Mouse (Mus musculus) olfactory bulb, adult 2 months (tissue): ENCODE measurements around the gene Anks1b. TPM values are rescaled to one million over a fixed set of nuclear protein-coding genes. Genes with fewer than 3 reads are reported as not detected.
A peak's percentile ranks its signal among the peaks of the same experiment; 100 is the strongest.

ENCODE experiments used
- H3K27ac ChIP-seq: fragments of 200-500 bp; 2 replicates; pipeline ENCODE4 v1.5.1; 2012; ENCODE audit warnings: low read depth, low read length; ENCODE audit not compliant: insufficient read depth
- H3K4me1 ChIP-seq: fragments of 200-500 bp; 2 replicates; pipeline ENCODE4 v1.6.1; 2012; ENCODE audit warnings: low read length; ENCODE audit not compliant: control insufficient read depth, insufficient read depth
- H3K4me3 ChIP-seq: fragments of 200-500 bp; 2 replicates; pipeline ENCODE4 v1.5.1; 2012; ENCODE audit warnings: mild to moderate bottlenecking, low read depth, low read length, moderate library complexity; ENCODE audit not compliant: insufficient read depth
- CTCF ChIP-seq: fragments of 200-500 bp; IDR thresholded peaks from 2 replicates; pipeline ENCODE4 v1.5.1; 2012; ENCODE audit warnings: low read depth, mild to moderate bottlenecking, low read length, moderate library complexity; ENCODE audit not compliant: insufficient read depth
- POLR2A ChIP-seq: fragments of 200-500 bp; IDR thresholded peaks from 2 replicates; pipeline ENCODE4 v1.6.1; 2012; ENCODE audit warnings: mild to moderate bottlenecking, low read depth, low read length, moderate library complexity; ENCODE audit not compliant: insufficient read depth
- WGBS: fragments of 180-500 bp; shearing (Covaris S2); methylation state at CpG from one replicate; pipeline ENCODE4 v1.1.7; 2018; 5-methylcytosine and 5-hydroxymethylcytosine counted together
- polyA plus RNA-seq: library from polyadenylated mRNA; stranded (reverse); fragments of >200 nt; gene quantifications from 2 replicates; pipeline ENCODE4 v1.2.4, GENCODE M21; 2012; ENCODE audit warnings: low replicate concordance; ENCODE audit not compliant: missing spikeins, insufficient read depth, insufficient read length

Gene Anks1b
- polyA plus RNA-seq, 1 experiment = not detected

- H3K27ac ChIP-seq = peak overlapping the region; percentile 5; the same call in 1 of the 2 replicates
- no peak overlapping the region for H3K4me3 ChIP-seq
- 26% methylated on average over 5 of the region's 5 CpGs for WGBS
- TF ChIP-seq CTCF = no peak
- no peak for TF ChIP-seq POLR2A
- peaks cover 7% of the 10 kb centered on the region; the same call in 1 of the 2 replicates for H3K4me1 ChIP-seq
Measured at GRCm38 (mm10) chr10:90834306-90834705, 961.0 kb downstream of the Anks1b start.

DNA sequence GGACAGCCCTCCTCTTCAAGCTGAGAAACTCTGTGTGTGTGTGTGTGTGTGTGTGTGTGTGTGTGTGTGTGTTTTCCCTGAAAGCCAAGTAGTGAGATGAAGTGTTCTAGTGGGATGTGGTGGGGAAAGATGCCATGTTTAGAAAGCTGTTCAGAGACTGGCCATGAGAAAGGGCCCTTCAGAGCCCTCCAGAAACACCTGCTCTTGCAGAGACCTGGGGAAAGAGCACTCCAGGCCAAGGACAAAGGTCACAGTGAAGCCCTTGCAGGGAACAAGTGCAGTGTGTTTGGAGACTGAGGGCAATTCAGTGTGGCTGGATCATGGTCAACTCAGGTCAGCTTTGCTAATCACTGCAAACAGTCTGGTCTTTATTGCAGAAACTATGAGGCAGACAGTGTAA lies 961.9 kb downstream of the Anks1b start:
- TF ChIP-seq POLR2A (no peak), CTCF (no peak)
- Histone ChIP-seq H3K4me1 (peaks cover 7% of the 10 kb centered on the region; the same call in 1 of the 2 replicates), H3K4me3 (no peak overlapping the region), H3K27ac (no peak overlapping the region)

- no peak for TF ChIP-seq CTCF
- TF ChIP-seq POLR2A = no peak
- WGBS = 87% methylated on average over 9 of the region's 9 CpGs
- Histone ChIP-seq H3K4me1 (peaks cover 8% of the 10 kb centered on the region), H3K27ac (no peak overlapping the region), H3K4me3 (no peak overlapping the region)
Measured at GRCm38 (mm10) chr10:90839611-90840335, 966.5 kb downstream of the Anks1b start.

- TF ChIP-seq POLR2A = no peak
- TF ChIP-seq CTCF = no peak
- WGBS = 51% methylated on average over 2 of the region's 2 CpGs
- Histone ChIP-seq H3K27ac (no peak overlapping the region), H3K4me1 (peaks cover 9% of the 10 kb centered on the region), H3K4me3 (no peak overlapping the region)
Measured at GRCm38 (mm10) chr10:90842398-90842797, 969.1 kb downstream of the Anks1b start.

DNA sequence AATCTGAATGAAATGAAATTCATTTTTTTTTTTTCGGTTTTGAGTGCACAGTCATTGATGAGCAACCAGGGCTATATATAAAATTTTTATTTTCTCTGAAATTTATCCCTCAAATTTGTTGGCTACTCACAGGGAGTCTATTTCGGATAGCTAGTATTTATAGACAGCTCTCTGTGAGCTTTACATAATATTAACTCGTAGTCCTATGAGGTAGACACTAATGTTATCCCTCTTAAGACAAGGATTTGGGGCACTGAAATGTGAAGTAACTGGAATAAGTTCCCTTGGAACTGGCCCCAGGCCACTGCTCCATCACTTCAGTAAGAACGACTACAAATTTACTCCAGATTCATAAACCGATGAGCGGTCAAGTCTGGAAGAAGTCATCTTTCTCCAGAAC lies 977.8 kb downstream of the Anks1b start:
- TF ChIP-seq POLR2A = no peak
- no peak for TF ChIP-seq CTCF
- H3K4me1 ChIP-seq = peaks cover 20% of the 10 kb centered on the region
- no peak overlapping the region for H3K27ac ChIP-seq
- WGBS = 90% methylated on average over 6 of the region's 6 CpGs
- no peak overlapping the region for H3K4me3 ChIP-seq

DNA sequence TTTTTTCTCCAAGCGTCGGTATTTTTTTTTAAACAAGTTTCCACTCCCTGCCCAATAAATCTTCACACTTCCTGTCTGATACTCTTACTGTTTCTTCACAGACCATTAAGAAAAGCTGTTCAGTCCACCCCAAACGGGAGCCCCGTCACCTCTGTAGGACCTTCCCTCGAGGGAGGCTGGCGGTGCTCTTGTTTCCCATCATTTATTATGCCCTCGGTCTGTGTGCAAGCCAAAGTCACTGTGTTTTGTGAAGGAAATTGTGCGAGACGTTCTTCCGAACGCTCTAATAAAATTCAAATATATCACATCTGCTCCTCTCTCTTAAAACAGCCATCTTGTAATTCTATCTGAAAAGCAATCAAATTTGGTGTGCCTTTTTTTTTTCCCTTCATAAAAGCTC lies 978.7 kb downstream of the Anks1b start:
- TF ChIP-seq POLR2A (no peak), CTCF (no peak)
- Histone ChIP-seq H3K4me1 (peaks cover 21% of the 10 kb centered on the region), H3K4me3 (no peak overlapping the region), H3K27ac (no peak overlapping the region)
- WGBS = 65% methylated on average over 11 of the region's 11 CpGs

DNA sequence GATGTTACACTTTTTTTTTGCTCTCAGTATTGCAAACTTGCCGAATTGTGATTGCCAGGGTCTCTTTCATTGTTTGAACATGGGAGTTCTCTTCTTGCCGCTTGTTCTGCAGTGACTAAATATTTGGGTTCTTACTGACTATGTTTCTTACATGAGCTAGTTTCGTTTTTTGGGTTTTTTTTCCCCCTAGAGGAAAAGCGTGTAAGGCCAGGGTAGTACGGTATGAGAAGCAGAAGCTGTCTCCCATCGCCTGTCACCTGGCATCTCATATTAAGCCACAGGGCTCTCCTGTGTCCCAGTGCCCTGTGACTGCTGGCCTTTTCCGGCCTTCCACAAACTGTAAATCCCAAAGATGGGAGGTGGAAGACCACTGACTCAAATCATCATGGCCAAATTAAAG lies 979.1 kb downstream of the Anks1b start:
- peaks cover 23% of the 10 kb centered on the region for H3K4me1 ChIP-seq
- no peak overlapping the region for H3K4me3 ChIP-seq
- H3K27ac ChIP-seq = no peak overlapping the region
- 81% methylated on average over 7 of the region's 7 CpGs for WGBS
- TF ChIP-seq CTCF (no peak), POLR2A (no peak)

GRCm38 (mm10) chr10:90856668-90857067 lies 983.4 kb downstream of the Anks1b start:
- Histone ChIP-seq H3K4me1 (peaks cover 24% of the 10 kb centered on the region), H3K27ac (peak overlapping the region; percentile 36; the same call in 1 of the 2 replicates), H3K4me3 (no peak overlapping the region)
- TF ChIP-seq CTCF = no peak
- no peak for TF ChIP-seq POLR2A
- WGBS = 19% methylated on average over 4 of the region's 4 CpGs

DNA sequence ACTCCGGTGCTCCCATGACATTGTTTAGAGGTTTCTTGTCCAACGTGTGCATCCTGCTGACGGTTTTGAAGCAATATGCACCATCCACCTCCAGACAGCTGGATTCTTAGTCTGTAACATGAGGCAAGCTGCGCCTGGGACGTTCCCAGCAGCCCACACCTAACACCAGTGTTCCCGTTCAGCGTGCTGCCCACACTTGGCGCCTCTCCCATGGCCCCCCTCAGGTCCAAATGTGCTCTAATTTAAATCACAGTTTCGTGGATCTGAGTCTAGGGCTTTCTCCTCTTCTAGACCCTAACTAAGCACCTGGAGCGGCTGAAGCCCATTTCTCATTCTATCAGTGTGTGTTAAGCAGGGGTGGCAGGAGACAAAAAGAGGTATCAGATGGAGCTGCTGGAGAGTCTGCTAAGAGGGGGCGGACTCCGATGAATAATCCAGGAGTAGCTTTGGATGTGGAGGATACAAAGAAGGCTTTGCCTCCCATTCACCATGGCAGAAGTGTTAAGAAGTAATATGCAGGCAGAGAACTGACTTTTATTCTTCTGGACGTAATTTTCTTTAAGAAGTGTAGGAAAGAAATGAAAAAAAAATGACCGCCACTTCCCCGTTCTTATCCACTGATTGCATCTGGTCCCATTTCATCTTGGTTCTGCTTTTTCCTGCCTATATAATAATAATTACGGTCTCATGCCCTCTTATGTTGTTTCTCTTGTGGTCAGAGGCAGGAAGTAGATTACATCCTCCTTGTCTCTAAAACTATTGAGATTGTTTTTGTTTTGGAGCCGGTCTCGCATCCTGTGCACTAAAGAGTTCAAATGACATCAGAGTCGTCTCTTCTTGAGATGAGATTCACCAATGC lies 986.6 kb downstream of the Anks1b start:
- Histone ChIP-seq H3K27ac (peak overlapping the region; percentile 16), H3K4me1 (peaks cover 29% of the 10 kb centered on the region), H3K4me3 (no peak overlapping the region)
- TF ChIP-seq POLR2A (no peak), CTCF (no peak)
- 55% methylated on average over 19 of the region's 19 CpGs for WGBS
